Mouse (Mus musculus) right cerebral cortex, adult 18-20 months (tissue): ENCODE results near the gene Sv2c.

Experiments used
- DNase-seq: peaks from one replicate; pipeline ENCODE4 v3.0.0; 2022; ENCODE audit warnings: mixed read lengths

The Sv2c gene

GRCm38 (mm10) chr13:95965596-95965995 lies 166.8 kb downstream of the Sv2c start:
- DNase-seq: no peak

- no peak for DNase-seq
Observed at GRCm38 (mm10) chr13:95965162-95965561, 167.2 kb downstream of the Sv2c start.

GRCm38 (mm10) chr13:95964226-95964625 lies 168.2 kb downstream of the Sv2c start:
- DNase-seq: no peak

GRCm38 (mm10) chr13:95963671-95964070 lies 168.7 kb downstream of the Sv2c start:
- DNase-seq: no peak

GRCm38 (mm10) chr13:95961905-95962304 lies 170.5 kb downstream of the Sv2c start:
- DNase-seq: no peak

- DNase-seq: peak; percentile 82
Observed at GRCm38 (mm10) chr13:95961191-95961791, 171.1 kb downstream of the Sv2c start.

- no peak for DNase-seq
Observed at GRCm38 (mm10) chr13:95960477-95961185, 171.7 kb downstream of the Sv2c start.

- no peak for DNase-seq
Observed at GRCm38 (mm10) chr13:95959651-95960476, 172.5 kb downstream of the Sv2c start.

- no peak for DNase-seq
Observed at GRCm38 (mm10) chr13:95957134-95957533, 175.2 kb downstream of the Sv2c start.

- DNase-seq: no peak
Observed at GRCm38 (mm10) chr13:95956327-95956781, 176.0 kb downstream of the Sv2c start.

- no peak for DNase-seq
Observed at GRCm38 (mm10) chr13:95955204-95955603, 177.2 kb downstream of the Sv2c start.

- DNase-seq: no peak
Observed at GRCm38 (mm10) chr13:95953636-95954035, 178.7 kb downstream of the Sv2c start.

GRCm38 (mm10) chr13:95952263-95952662 lies 180.1 kb downstream of the Sv2c start:
- no peak for DNase-seq

- DNase-seq: no peak
Observed at GRCm38 (mm10) chr13:95951098-95951894, 181.1 kb downstream of the Sv2c start.

- DNase-seq: no peak
Observed at GRCm38 (mm10) chr13:95950434-95951091, 181.8 kb downstream of the Sv2c start.

- DNase-seq: no peak
Observed at GRCm38 (mm10) chr13:95949356-95949755, 183.0 kb downstream of the Sv2c start.

GRCm38 (mm10) chr13:95948821-95949220 lies 183.6 kb downstream of the Sv2c start:
- DNase-seq: no peak

- no peak for DNase-seq
Observed at GRCm38 (mm10) chr13:95948394-95948793, 184.0 kb downstream of the Sv2c start.

GRCm38 (mm10) chr13:95945937-95946507 lies 186.4 kb downstream of the Sv2c start:
- DNase-seq: no peak

GRCm38 (mm10) chr13:95944621-95945020 lies 187.8 kb downstream of the Sv2c start:
- DNase-seq: no peak

- DNase-seq: no peak
Observed at GRCm38 (mm10) chr13:95943919-95944318, 188.5 kb downstream of the Sv2c start.

- DNase-seq: peak; percentile 23
Observed at GRCm38 (mm10) chr13:95942587-95942986, 189.8 kb downstream of the Sv2c start.
